ENCODE assay signal across 9 mouse cellular contexts in the genomic region with DNA sequence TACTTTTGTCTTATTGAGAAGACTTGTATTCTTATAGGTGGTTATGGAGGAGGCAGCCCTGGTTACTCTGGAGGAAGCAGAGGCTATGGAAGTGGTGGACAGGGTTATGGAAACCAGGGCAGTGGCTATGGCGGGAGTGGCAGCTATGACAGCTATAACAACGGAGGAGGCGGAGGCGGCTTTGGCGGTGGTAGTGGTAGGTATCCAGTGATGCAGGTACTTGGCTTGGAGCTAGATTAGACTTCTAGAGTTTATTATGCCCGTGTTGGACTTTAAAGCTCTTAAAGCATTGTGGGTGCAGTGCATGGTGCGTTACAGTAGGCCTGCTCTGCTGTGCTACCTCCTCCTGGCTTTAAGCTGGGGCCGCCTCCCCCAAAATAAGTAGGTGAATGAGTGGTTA. TPM values are rescaled to one million over a fixed set of nuclear protein-coding genes. Genes with fewer than 3 reads are reported as not detected.
DNase-seq lines count a peak whose midpoint lies in the region; ATAC-seq and TF ChIP-seq lines count a peak whose summit lies in the region.
"Had no signal": no experiment of that assay in that cellular context is flagged by ENCODE, and none has a peak within 500 bp of the region (broad histone marks: within the 10 kb centered on the region; RNA-seq: fewer than 3 reads in every experiment).

No protein-coding gene starts in this region.

- ATAC-seq in kidney, embryonic 16.5 days (ENCODE audit: low FRiP score, low TSS enrichment), result no peak
- ATAC-seq in embryonic facial prominence, embryonic 11.5 days (replicated peaks; ENCODE audit: insufficient number of reproducible peaks, low FRiP score, low TSS enrichment, low read depth), result no peak
- ATAC-seq in hindbrain, postnatal 0 days, result no peak
- no peak for ATAC-seq in midbrain, embryonic 16.5 days

- peaks cover 32% of the 10 kb centered on the region for H3K4me1 ChIP-seq in kidney, embryonic 16.5 days (ENCODE audit: insufficient read depth, low read length)
- H3K4me1 ChIP-seq in kidney, adult 2 months (ENCODE audit: control insufficient read depth, insufficient read depth, low read length), result peaks cover 6% of the 10 kb centered on the region; the same call in 1 of the 2 replicates
- H3K4me1 ChIP-seq in embryonic facial prominence, embryonic 11.5 days (ENCODE audit: control insufficient read depth, insufficient read depth, low read length), result no peaks in the 10 kb centered on the region
- H3K4me1 ChIP-seq in hindbrain, postnatal 0 days (ENCODE audit: insufficient read depth, low read length), result no peaks in the 10 kb centered on the region
- H3K4me1 ChIP-seq in midbrain, embryonic 16.5 days (ENCODE audit: control insufficient read depth, insufficient read depth, low read length), result peaks cover 43% of the 10 kb centered on the region

- WGBS in kidney, embryonic 16.5 days, result 48% methylated on average over 8 of the region's 8 CpGs
- WGBS in kidney, adult 2 months, result 39% methylated on average over 8 of the region's 8 CpGs
- WGBS in embryonic facial prominence, embryonic 11.5 days, result 66% methylated on average over 8 of the region's 8 CpGs
- WGBS in hindbrain, postnatal 0 days, result 70% methylated on average over 8 of the region's 8 CpGs
- 74% methylated on average over 8 of the region's 8 CpGs for WGBS in midbrain, embryonic 16.5 days

- H3K4me2 ChIP-seq in kidney, embryonic 16.5 days (replicated peaks; ENCODE audit: low read depth, low read length), result peak overlapping the region; percentile 79
- H3K4me2 ChIP-seq in embryonic facial prominence, embryonic 11.5 days (ENCODE audit: low read depth, low read length), result peak overlapping the region; percentile 81
- peak overlapping the region; percentile 71 for H3K4me2 ChIP-seq in hindbrain, postnatal 0 days (ENCODE audit: low read depth, low read length)
- peak overlapping the region; percentile 81 for H3K4me2 ChIP-seq in midbrain, embryonic 16.5 days (ENCODE audit: low read length)

- no peak for TF ChIP-seq CTCF in kidney, adult 2 months (conservative IDR thresholded peaks at IDR 0.05; ENCODE audit: insufficient read depth, insufficient read length, low read depth, low read length)
- no peak for TF ChIP-seq CTCF in hindbrain, postnatal 0 days (IDR thresholded peaks at IDR 0.05; ENCODE audit: low read depth)

- DNase-seq in kidney, adult 2 months, result no peak
- DNase-seq in embryonic facial prominence, embryonic 11.5 days (ENCODE audit: low spot score), result no peak
- DNase-seq in hindbrain, postnatal 0 days (ENCODE audit: low spot score), result no peak
- DNase-seq in right cerebral cortex, postnatal 4 days, result no peak
- no peak for DNase-seq in lung, postnatal 25 days (ENCODE audit: low spot score)
- DNase-seq in right cerebral cortex, adult 2 months (ENCODE audit: low spot score in 2 of 2), result no peak
- DNase-seq: lung, adult 2 months had no signal

- peak overlapping the region; percentile 55 for H3K4me3 ChIP-seq in kidney, embryonic 16.5 days (ENCODE audit: low read length)
- H3K4me3 ChIP-seq in kidney, adult 2 months (ENCODE audit: insufficient read depth, low read depth, low read length), result no peak overlapping the region
- H3K4me3 ChIP-seq in embryonic facial prominence, embryonic 11.5 days (ENCODE audit: low read depth, low read length), result peak overlapping the region; percentile 74
- no peak overlapping the region for H3K4me3 ChIP-seq in hindbrain, postnatal 0 days (ENCODE audit: low read length)
- peak overlapping the region; percentile 12; the same call in 1 of the 2 replicates for H3K4me3 ChIP-seq in midbrain, embryonic 16.5 days (ENCODE audit: low read depth, low read length)

- no peaks in the 10 kb centered on the region for H3K9me3 ChIP-seq in kidney, embryonic 16.5 days (ENCODE audit: low read length)
- no peaks in the 10 kb centered on the region for H3K9me3 ChIP-seq in embryonic facial prominence, embryonic 11.5 days (replicated peaks; ENCODE audit: control insufficient read depth, low read length)
- no peaks in the 10 kb centered on the region for H3K9me3 ChIP-seq in hindbrain, postnatal 0 days (ENCODE audit: low read length)
- H3K9me3 ChIP-seq in midbrain, embryonic 16.5 days (replicated peaks; ENCODE audit: control insufficient read depth, low read length, poor library complexity, severe bottlenecking), result no peaks in the 10 kb centered on the region

- peaks cover 47% of the 10 kb centered on the region for H3K36me3 ChIP-seq in kidney, embryonic 16.5 days (ENCODE audit: insufficient read depth, low read length)
- peaks cover 32% of the 10 kb centered on the region for H3K36me3 ChIP-seq in kidney, adult 2 months (ENCODE audit: control insufficient read depth, insufficient read depth, low read length)
- H3K36me3 ChIP-seq in embryonic facial prominence, embryonic 11.5 days (replicated peaks; ENCODE audit: control insufficient read depth, insufficient read depth, low read depth, low read length), result peaks cover 26% of the 10 kb centered on the region
- H3K36me3 ChIP-seq in hindbrain, postnatal 0 days (ENCODE audit: insufficient read depth, low read length), result peaks cover 47% of the 10 kb centered on the region
- H3K36me3 ChIP-seq in midbrain, embryonic 16.5 days (ENCODE audit: control insufficient read depth, insufficient read depth, low read length), result peaks cover 32% of the 10 kb centered on the region

- peak overlapping the region; percentile 81 for H3K9ac ChIP-seq in kidney, embryonic 16.5 days (replicated peaks; ENCODE audit: low read length)
- peak overlapping the region; percentile 43; the same call in 1 of the 2 replicates for H3K9ac ChIP-seq in embryonic facial prominence, embryonic 11.5 days (replicated peaks; ENCODE audit: low read length)
- H3K9ac ChIP-seq in hindbrain, postnatal 0 days (replicated peaks; ENCODE audit: low read length), result 0 out of 2 replicates have a peak overlapping the region, but pooled peaks have one; percentile 21
- no peak overlapping the region for H3K9ac ChIP-seq in midbrain, embryonic 16.5 days (ENCODE audit: low read depth, low read length)

- H3K27me3 ChIP-seq in kidney, embryonic 16.5 days (ENCODE audit: insufficient read depth, low read length), result no peaks in the 10 kb centered on the region
- H3K27me3 ChIP-seq in kidney, adult 2 months (replicated peaks; ENCODE audit: control insufficient read depth, insufficient read depth, low read length), result no peaks in the 10 kb centered on the region
- no peaks in the 10 kb centered on the region for H3K27me3 ChIP-seq in embryonic facial prominence, embryonic 11.5 days (ENCODE audit: control insufficient read depth, insufficient read depth, low read length)
- no peaks in the 10 kb centered on the region for H3K27me3 ChIP-seq in hindbrain, postnatal 0 days (ENCODE audit: insufficient read depth, low read length)
- no peaks in the 10 kb centered on the region for H3K27me3 ChIP-seq in midbrain, embryonic 16.5 days (ENCODE audit: control insufficient read depth, insufficient read depth, low read depth, low read length)

- H3K27ac ChIP-seq in kidney, embryonic 16.5 days (ENCODE audit: low read length), result no peak overlapping the region; the same call in 1 of the 2 replicates
- no peak overlapping the region for H3K27ac ChIP-seq in kidney, adult 2 months (ENCODE audit: insufficient read depth, low read depth, low read length)
- no peak overlapping the region for H3K27ac ChIP-seq in embryonic facial prominence, embryonic 11.5 days (replicated peaks; ENCODE audit: low read depth, low read length)
- no peak overlapping the region for H3K27ac ChIP-seq in hindbrain, postnatal 0 days
- no peak overlapping the region; the same call in 1 of the 2 replicates for H3K27ac ChIP-seq in midbrain, embryonic 16.5 days (ENCODE audit: low read length)

- TF ChIP-seq POLR2A in kidney, adult 2 months (IDR thresholded peaks at IDR 0.05; ENCODE audit: low read depth, low read length), result no peak

RNA-seq across cellular contexts. Expression of gene Hnrnpa1, which starts 2.7 kb away (rescaled TPM):
- polyA plus RNA-seq in kidney, embryonic 16.5 days (2015; fragmentation: Nextera tagmentation; extraction: Ambion mirVana), result 831 and 924 TPM in 2 replicates
- polyA plus RNA-seq in kidney, adult 2 months (2012; rRNA removed), result 50.0 and 69.3 TPM in 2 replicates
- polyA plus RNA-seq in embryonic facial prominence, embryonic 11.5 days (2014; fragmentation: Nextera tagmentation; extraction: Ambion mirVana), result 1,361 and 1,483 TPM in 2 replicates
- 117 and 148 TPM in 2 replicates for total RNA-seq in hindbrain, postnatal 0 days (2014; rRNA removed)
- 596 and 630 TPM in 2 replicates for polyA plus RNA-seq in hindbrain, postnatal 0 days (2015; fragmentation: Nextera tagmentation; extraction: Ambion mirVana)
- 630 and 680 TPM in 2 replicates for polyA plus RNA-seq in midbrain, embryonic 16.5 days (2015; fragmentation: Nextera tagmentation; extraction: Ambion mirVana)

RNA-seq across cellular contexts. Expression of gene Cbx5, which starts 3.3 kb away (rescaled TPM):
- polyA plus RNA-seq in kidney, embryonic 16.5 days (2015; fragmentation: Nextera tagmentation; extraction: Ambion mirVana), result 109 and 120 TPM in 2 replicates
- 18.8 and 26.9 TPM in 2 replicates for polyA plus RNA-seq in kidney, adult 2 months (2012; rRNA removed)
- 210 and 217 TPM in 2 replicates for polyA plus RNA-seq in embryonic facial prominence, embryonic 11.5 days (2014; fragmentation: Nextera tagmentation; extraction: Ambion mirVana)
- 125 and 134 TPM in 2 replicates for total RNA-seq in hindbrain, postnatal 0 days (2014; rRNA removed)
- 95.3 and 98.1 TPM in 2 replicates for polyA plus RNA-seq in hindbrain, postnatal 0 days (2015; fragmentation: Nextera tagmentation; extraction: Ambion mirVana)
- polyA plus RNA-seq in midbrain, embryonic 16.5 days (2015; fragmentation: Nextera tagmentation; extraction: Ambion mirVana), result 139 and 151 TPM in 2 replicates

RNA-seq across cellular contexts. Expression of gene Nfe2, which starts 15.3 kb away (rescaled TPM):
- 3.8 and 4.2 TPM in 2 replicates for polyA plus RNA-seq in kidney, embryonic 16.5 days (2015; fragmentation: Nextera tagmentation; extraction: Ambion mirVana)
- 0.58 and 1.0 TPM in 2 replicates for polyA plus RNA-seq in kidney, adult 2 months (2012; rRNA removed)
- 5.4 and 8.0 TPM in 2 replicates for polyA plus RNA-seq in embryonic facial prominence, embryonic 11.5 days (2014; fragmentation: Nextera tagmentation; extraction: Ambion mirVana)
- 0.63 TPM in 1 of 2 replicates, not detected in the other for total RNA-seq in hindbrain, postnatal 0 days (2014; rRNA removed)
- 0.20 and 0.33 TPM in 2 replicates for polyA plus RNA-seq in hindbrain, postnatal 0 days (2015; fragmentation: Nextera tagmentation; extraction: Ambion mirVana)
- 0.52 and 0.68 TPM in 2 replicates for polyA plus RNA-seq in midbrain, embryonic 16.5 days (2015; fragmentation: Nextera tagmentation; extraction: Ambion mirVana)

RNA-seq across cellular contexts. Expression of gene Copz1, which starts 29.6 kb away (rescaled TPM):
- polyA plus RNA-seq in kidney, embryonic 16.5 days (2015; fragmentation: Nextera tagmentation; extraction: Ambion mirVana), result 324 and 333 TPM in 2 replicates
- 138 TPM in 2 replicates for polyA plus RNA-seq in kidney, adult 2 months (2012; rRNA removed)
- polyA plus RNA-seq in embryonic facial prominence, embryonic 11.5 days (2014; fragmentation: Nextera tagmentation; extraction: Ambion mirVana), result 327 and 331 TPM in 2 replicates
- 149 and 155 TPM in 2 replicates for total RNA-seq in hindbrain, postnatal 0 days (2014; rRNA removed)
- 181 TPM in 2 replicates for polyA plus RNA-seq in hindbrain, postnatal 0 days (2015; fragmentation: Nextera tagmentation; extraction: Ambion mirVana)
- 200 and 205 TPM in 2 replicates for polyA plus RNA-seq in midbrain, embryonic 16.5 days (2015; fragmentation: Nextera tagmentation; extraction: Ambion mirVana)

Comparison
In these comparisons a context has a peak if more than half of its experiments do, and no peak if none do; other contexts are left out.
1. H3K4me3 ChIP-seq: peak in kidney, embryonic 16.5 days (single experiment), embryonic facial prominence, embryonic 11.5 days (single experiment) and midbrain, embryonic 16.5 days (single experiment); none in kidney, adult 2 months (single experiment) and hindbrain, postnatal 0 days (single experiment).
2. Peak in every context shown above with its lines, with median percentiles within 50 percentile points of each other: H3K4me2 ChIP-seq.